Mouse (Mus musculus) right cerebral cortex, postnatal 36 days (tissue): ENCODE results near the gene Amotl1.
"Not testable (repeated sequence)": the region's sequence is repeated elsewhere in the genome, so short reads cannot be mapped to it uniquely, and the experiment has no call there.

Source experiments
- DNase-seq, 2 experiments: peaks; one replicate each; pipeline ENCODE4 v3.0.0; 2022; ENCODE audit warnings: low spot score in 2 of 2, mixed read lengths in 1 of 2

Amotl1 gene

GRCm38 (mm10) chr9:14604363-14604762, 40.5 kb downstream of the Amotl1 start:
- DNase-seq, result no peak

GRCm38 (mm10) chr9:14603475-14603874, 41.4 kb downstream of the Amotl1 start:
- no peak for DNase-seq

GRCm38 (mm10) chr9:14599799-14600198, 45.1 kb downstream of the Amotl1 start:
- no peak for DNase-seq

DNA sequence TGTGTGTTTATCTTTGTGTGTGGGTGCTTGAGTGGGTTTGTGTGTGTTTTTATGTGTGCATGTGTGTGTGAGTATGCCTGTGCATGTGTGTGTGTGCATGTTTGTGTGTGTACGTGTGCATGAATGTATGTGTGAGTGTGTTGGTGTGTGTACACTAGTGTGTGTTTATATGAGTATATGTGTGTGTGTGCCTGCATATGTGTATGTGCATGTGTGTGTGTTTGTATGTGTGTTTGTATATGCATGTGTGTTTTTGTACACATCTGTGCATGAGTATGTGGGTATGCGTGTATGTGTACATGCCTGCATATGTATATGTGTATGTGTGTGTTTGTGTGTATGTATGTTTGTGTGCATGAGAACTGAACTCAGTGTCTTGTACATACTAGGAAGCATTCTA, 46.7 kb downstream of the Amotl1 start:
- DNase-seq, result no peak

GRCm38 (mm10) chr9:14597429-14597828, 47.4 kb downstream of the Amotl1 start:
- DNase-seq, result no peak

DNA sequence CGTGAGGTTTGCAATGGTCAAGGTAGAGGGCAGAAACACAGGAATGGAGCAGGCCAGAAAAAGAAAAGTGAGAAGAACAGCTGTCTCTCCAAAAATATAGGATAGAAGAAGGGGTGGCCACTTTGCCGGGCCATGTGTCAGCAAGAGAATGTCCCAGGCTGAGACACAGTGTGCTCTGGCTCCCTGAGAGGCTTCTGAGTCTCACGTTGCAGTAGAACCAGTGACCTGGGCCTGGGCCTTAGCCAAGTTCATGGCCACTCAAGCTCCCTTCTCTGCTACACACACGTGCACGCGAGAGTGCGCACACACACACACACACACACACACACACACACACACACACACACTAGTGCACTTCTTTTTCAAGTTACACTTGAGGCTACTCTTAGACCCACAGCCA, 48.0 kb downstream of the Amotl1 start:
- DNase-seq, result no peak

GRCm38 (mm10) chr9:14596427-14596826, 48.4 kb downstream of the Amotl1 start:
- peak; percentile 64 to 71 for DNase-seq

- no peak for DNase-seq
Observed at GRCm38 (mm10) chr9:14595893-14596292, 49.0 kb downstream of the Amotl1 start.

DNA sequence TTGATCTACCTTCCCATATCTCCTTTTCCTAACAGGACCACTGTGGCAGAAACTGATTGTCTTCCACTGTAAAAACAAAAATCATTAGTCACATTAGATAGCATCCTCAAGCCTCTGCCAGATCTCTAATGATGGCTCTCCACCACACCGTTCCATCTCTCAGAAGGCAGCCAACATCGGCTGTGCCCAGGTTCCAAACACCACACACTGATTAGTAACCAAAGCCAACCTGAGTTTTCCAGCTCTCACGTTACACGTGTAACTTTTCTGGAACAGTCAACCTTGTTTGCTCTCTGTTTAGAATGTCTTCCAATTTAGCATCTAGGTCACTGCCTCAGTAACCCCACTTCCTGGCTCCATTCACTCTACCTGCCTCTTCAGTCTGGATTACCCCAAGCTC, 51.0 kb downstream of the Amotl1 start:
- DNase-seq, result no peak

GRCm38 (mm10) chr9:14590666-14591065, 54.2 kb downstream of the Amotl1 start:
- DNase-seq, result no peak

GRCm38 (mm10) chr9:14588690-14589089, 56.2 kb downstream of the Amotl1 start:
- no peak for DNase-seq

DNA sequence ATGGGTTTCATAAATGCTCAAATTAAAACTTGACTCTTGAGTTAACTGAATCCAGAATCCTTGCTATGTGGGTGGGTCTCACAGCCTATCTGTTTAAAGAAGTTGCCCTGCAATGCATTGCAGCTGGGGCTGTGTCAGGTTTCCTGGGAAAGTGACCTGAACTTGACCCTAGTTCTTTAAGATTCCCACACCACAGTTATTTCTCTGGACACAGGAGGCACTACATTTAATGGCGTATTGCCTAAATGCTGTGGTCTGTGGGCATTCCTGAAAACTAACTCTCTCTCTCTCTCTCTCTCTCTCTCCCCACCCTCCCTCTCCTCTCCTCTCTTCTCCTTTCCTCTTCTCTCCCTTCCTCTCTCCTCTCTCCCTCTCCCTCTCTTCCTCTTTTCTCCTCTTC, 59.2 kb downstream of the Amotl1 start:
- DNase-seq, result no peak

DNA sequence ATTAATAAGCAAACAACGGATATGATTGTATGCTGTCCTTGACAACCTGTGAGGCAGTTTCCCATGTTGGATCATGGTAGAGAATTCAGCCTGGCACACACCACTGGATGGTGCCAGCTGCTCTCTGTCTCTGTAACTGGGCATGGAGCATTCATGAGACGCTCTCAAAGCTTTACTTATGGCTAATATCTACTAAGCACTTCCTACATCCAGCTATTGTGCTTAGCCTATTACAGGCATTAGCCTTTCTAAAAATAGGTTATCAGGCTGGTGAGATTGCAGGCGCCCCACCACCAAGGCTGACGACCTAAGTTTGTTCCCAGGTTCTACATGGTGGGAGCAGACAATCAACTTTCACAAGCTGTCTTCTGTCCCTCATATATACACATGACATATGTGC, 65.9 kb downstream of the Amotl1 start:
- DNase-seq, result no peak

DNA sequence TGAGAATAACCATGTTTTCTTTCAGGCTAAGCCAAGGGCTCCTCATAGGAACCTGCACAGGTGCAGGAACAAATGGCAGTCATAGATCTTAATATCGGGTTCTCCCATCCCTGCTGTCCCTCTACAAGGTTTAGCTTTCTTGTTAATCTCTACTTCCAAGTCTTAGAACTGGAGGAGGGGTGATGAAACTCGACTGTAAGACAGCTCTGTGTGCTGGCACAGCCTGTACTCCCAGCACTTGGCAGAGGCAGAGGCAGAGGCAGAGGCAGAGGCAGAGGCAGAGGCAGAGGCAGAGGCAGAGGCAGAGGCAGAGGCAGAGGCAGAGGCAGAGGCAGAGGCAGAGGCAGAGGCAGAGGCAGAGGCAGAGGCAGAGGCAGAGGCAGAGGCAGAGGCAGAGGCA, 68.5 kb downstream of the Amotl1 start:
- not testable (repeated sequence) for DNase-seq

DNA sequence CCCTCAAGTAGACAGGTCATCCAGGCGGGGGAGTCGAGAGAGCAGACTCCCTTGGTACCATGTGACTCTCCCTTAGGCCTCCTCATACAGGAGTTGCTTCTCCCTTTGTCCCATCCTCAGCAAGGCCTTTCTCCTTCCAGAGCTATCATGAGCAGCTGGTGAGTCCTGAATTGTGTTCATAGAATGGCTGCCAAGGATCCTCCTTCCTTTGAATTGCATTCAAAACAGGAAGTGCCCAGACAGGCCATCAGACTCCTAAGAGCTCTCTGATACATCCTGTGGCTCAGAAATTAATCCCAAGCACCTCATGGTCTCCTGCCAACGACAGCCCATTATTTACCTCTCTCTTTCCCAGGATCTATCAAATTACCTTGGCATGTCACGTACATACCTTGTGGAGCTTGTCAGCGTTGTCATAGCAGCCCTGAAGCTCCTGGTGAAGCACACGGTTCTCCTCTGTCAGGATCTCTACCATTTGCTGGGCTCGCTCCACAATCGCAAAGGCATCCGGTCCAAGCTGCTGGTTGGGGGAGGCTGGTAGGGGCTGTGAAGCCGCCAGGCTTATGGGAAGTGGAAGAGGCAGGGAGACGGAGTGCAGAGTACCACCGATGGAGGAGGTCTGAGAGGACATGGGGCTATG, 70.0 kb downstream of the Amotl1 start:
- no peak for DNase-seq

- DNase-seq, result no peak
Observed at GRCm38 (mm10) chr9:14569175-14569975, 75.5 kb downstream of the Amotl1 start.

DNA sequence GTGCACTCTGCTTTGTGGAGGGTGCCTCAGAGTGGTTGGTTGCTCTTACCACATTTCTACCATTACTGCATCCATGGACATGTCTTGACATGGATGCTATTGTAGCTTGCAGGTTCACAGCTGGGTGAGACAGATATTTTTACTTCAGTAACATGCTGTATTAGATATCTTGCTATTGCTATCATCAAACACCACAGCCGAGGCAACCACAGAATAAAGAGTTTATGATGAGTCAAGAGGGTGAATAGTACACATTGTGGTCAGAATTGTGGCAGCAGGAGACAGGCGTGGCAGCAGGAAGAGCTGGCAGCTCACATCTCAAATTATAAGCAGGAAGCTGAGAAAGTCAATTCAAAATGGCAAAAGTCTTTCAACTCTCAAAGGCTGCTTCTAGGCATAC, 76.4 kb downstream of the Amotl1 start:
- DNase-seq, result no peak

GRCm38 (mm10) chr9:14564486-14564885, 80.4 kb downstream of the Amotl1 start:
- no peak for DNase-seq

- DNase-seq, result no peak
Observed at GRCm38 (mm10) chr9:14563351-14563750, 81.5 kb downstream of the Amotl1 start.

- no peak for DNase-seq
Observed at GRCm38 (mm10) chr9:14560545-14560944, 84.3 kb downstream of the Amotl1 start.

DNA sequence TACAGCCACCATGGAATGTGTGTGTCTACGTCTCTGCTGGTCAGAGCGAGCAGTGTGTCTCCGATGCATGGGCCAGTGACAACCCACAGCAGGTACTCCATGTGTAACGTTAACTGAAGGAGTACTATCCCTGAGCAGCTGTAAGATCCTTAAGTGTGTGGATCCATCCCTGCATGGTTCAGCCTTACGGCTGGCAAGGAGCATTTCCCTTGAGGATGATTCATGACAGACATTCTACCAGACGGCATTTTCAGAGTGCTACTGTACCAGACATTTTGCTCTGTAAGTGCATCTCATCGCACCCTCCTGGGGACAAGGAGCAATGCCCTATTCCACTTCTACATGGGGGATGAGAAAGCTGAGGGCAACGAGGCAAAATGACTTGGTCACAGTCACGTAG, 84.9 kb downstream of the Amotl1 start:
- no peak for DNase-seq

DNA sequence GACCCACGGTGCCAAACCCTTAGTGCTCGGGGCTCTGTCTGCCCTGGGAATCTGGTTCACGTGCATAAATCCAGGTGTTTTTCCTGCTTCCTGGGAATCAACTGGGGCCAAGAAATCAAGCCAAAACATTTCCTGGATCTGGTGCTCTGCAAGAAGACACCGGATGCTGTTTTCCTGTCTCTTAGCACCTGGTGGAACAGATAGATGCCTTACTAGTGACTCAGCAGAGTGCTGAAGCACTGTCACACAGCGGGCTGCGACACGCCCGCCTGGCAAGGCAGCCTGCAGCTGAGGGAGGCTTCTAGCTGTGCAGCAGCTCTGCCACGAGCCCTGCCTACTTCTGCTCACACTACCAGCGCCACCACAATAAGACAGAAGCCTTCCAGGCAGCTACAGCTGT, 85.4 kb downstream of the Amotl1 start:
- peak; percentile 56 to 69 for DNase-seq

DNA sequence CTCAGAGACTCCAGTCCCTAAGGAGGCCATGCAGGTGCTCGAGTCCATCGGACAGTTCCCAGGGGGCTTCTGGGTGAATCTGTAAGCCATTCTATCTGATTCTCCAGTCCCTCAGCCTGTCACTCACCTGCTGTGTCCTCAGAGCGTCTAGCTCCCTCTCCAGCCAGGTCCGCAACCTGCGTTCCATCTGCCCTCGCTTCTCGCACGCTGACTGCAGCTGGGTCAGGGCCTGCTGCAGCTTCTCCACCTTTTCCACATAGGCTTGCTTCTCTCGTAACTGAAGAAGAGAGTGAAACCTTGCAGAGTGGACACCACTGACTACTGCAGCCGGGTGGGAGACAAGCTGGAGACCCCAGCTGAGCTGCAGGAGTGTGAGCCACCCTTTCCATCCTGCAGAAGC, 86.5 kb downstream of the Amotl1 start:
- no peak for DNase-seq
